Mouse (Mus musculus): ENCODE data around the gene Coil.

DNA sequence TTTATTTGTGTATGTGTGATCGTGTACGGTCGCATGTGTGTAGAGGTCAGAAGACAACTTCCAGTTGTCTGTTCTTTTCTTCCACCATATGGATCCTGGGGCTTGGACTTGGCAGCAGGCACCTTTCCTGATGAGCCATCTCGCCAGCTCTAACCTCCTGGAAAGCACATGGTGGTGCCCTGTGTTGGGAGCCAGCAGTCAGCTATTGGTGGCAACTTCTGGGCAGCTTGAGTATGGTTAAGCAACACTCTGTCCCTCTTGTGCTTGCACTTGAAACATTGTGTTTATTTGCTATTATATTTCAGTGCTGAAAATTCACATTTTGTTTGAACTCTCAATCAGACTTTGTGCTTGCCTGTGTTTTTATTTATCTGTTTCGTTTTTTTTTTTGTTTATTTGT, 18.9 kb downstream of the Coil start:
- TF ChIP-seq POLR2A (IDR thresholded peaks at IDR 0.05; ENCODE audit: borderline replicate concordance, control insufficient read depth, low read depth, low read length), result no peak
- TF ChIP-seq CTCF (IDR thresholded peaks at IDR 0.05; ENCODE audit: control insufficient read depth, insufficient read depth, low read length), result no peak

All from bone marrow, adult 2 months (tissue).